Mouse (Mus musculus) brain, embryonic 14.5 days (tissue): ENCODE data around the gene Lama1.

ENCODE experiments used
- CTCF ChIP-seq: fragments of 200-500 bp; IDR thresholded peaks from 2 replicates; pipeline ENCODE4 v1.5.1; 2012; ENCODE audit warnings: inconsistent platforms, mild to moderate bottlenecking, moderate library complexity, borderline replicate concordance; ENCODE audit not compliant: insufficient read depth, insufficient read length; ENCODE audit errors: extremely low read depth
- POLR2A ChIP-seq: fragments of 200-500 bp; IDR thresholded peaks from 2 replicates; pipeline ENCODE4 v1.6.1; 2012; ENCODE audit warnings: mild to moderate bottlenecking, inconsistent platforms, borderline replicate concordance; ENCODE audit not compliant: poor library complexity, insufficient read depth, insufficient read length, severe bottlenecking; ENCODE audit errors: extremely low read depth

GRCm38 (mm10) chr17:67776764-67777163 lies 79.7 kb downstream of the Lama1 start:
- TF ChIP-seq CTCF = peak; percentile 66
- TF ChIP-seq POLR2A = no peak
